Mouse (Mus musculus) cerebellum, postnatal 14 days (tissue): Measurements from ENCODE around the gene S100a6.

Experiments used
- DNase-seq, 2 experiments: peaks; one replicate each; pipeline ENCODE4 v3.0.0; 2021; ENCODE audit warnings: mixed read lengths in 2 of 2

Gene S100a6

GRCm38 (mm10) chr3:90601486-90602110 lies 11.1 kb upstream of the S100a6 start, which contains the start of gene Gm42674:
Gene Gm42674, plus strand, starts transcription at chr3:90601904.
- DNase-seq, result no peak

GRCm38 (mm10) chr3:90603623-90604022 lies 9.1 kb upstream of the S100a6 start, which contains the start of gene S100a4:
Gene S100a4, plus strand, starts transcription at chr3:90603771.
- no peak for DNase-seq

- peak; percentile 9 to 24 for DNase-seq
Observed at GRCm38 (mm10) chr3:90604416-90604815, 8.3 kb upstream of the S100a6 start.

GRCm38 (mm10) chr3:90605049-90605448 lies 7.6 kb upstream of the S100a6 start:
- no peak for DNase-seq

GRCm38 (mm10) chr3:90605736-90606135 lies 6.9 kb upstream of the S100a6 start:
- no peak for DNase-seq

GRCm38 (mm10) chr3:90606185-90606584 lies 6.5 kb upstream of the S100a6 start:
- no peak for DNase-seq

- no peak for DNase-seq
Observed at GRCm38 (mm10) chr3:90607361-90607760, 5.3 kb upstream of the S100a6 start.

- DNase-seq, result no peak
Observed at GRCm38 (mm10) chr3:90608223-90608622, 4.5 kb upstream of the S100a6 start, which contains the start of gene S100a5. Gene S100a5, plus strand, starts transcription at chr3:90608523.

- DNase-seq, result no peak
Observed at GRCm38 (mm10) chr3:90609102-90609501, 3.6 kb upstream of the S100a6 start.

- DNase-seq, result no peak
Observed at GRCm38 (mm10) chr3:90611494-90611893, 1.2 kb upstream of the S100a6 start.

GRCm38 (mm10) chr3:90612061-90612460 lies 621 bp upstream of the S100a6 start:
- DNase-seq, result no peak

GRCm38 (mm10) chr3:90613461-90614147 lies 922 bp downstream of the S100a6 start:
- no peak for DNase-seq

- DNase-seq, result no peak
Observed at GRCm38 (mm10) chr3:90614148-90614530, 1.5 kb downstream of the S100a6 start.

GRCm38 (mm10) chr3:90614611-90615251 lies 2.0 kb downstream of the S100a6 start:
- DNase-seq, result no peak

- peak; percentile 41 to 65 for DNase-seq
Observed at GRCm38 (mm10) chr3:90615415-90615814, 2.7 kb downstream of the S100a6 start.

- DNase-seq, result no peak
Observed at GRCm38 (mm10) chr3:90615911-90616310, 3.2 kb downstream of the S100a6 start.

- no peak for DNase-seq
Observed at GRCm38 (mm10) chr3:90617586-90617985, 4.9 kb downstream of the S100a6 start.

- DNase-seq, result no peak
Observed at GRCm38 (mm10) chr3:90621552-90621951, 8.9 kb downstream of the S100a6 start.

GRCm38 (mm10) chr3:90623435-90624071 lies 10.9 kb downstream of the S100a6 start:
- DNase-seq, result peak; percentile 10 to 35

- DNase-seq, result no peak
Observed at GRCm38 (mm10) chr3:90625496-90625895, 12.8 kb downstream of the S100a6 start.

GRCm38 (mm10) chr3:90626266-90627021 lies 13.8 kb downstream of the S100a6 start:
- DNase-seq, result no peak

- no peak for DNase-seq
Observed at GRCm38 (mm10) chr3:90627366-90627765, 14.7 kb downstream of the S100a6 start.

GRCm38 (mm10) chr3:90627807-90628206 lies 15.1 kb downstream of the S100a6 start:
- peak; percentile 17 to 39 for DNase-seq
